Mouse (Mus musculus) embryo, embryonic 9.5 days (tissue): Measurements from ENCODE around the gene Rprd1b.

ENCODE experiments used
- DNase-seq: peaks from one replicate; pipeline ENCODE4 v3.0.0-alpha.2; 2017; ENCODE audit errors: extremely low spot score

The Rprd1b gene

GRCm38 (mm10) chr2:158170394-158170793 is 142.1 kb downstream of the Rprd1b start:
- no peak for DNase-seq

GRCm38 (mm10) chr2:158174438-158174837 is 146.1 kb downstream of the Rprd1b start:
- no peak for DNase-seq

- no peak for DNase-seq
Observed at GRCm38 (mm10) chr2:158174958-158175357, 146.7 kb downstream of the Rprd1b start.

GRCm38 (mm10) chr2:158175433-158175832 is 147.1 kb downstream of the Rprd1b start:
- no peak for DNase-seq

GRCm38 (mm10) chr2:158176763-158177162 is 148.5 kb downstream of the Rprd1b start:
- DNase-seq = no peak

- no peak for DNase-seq
Observed at GRCm38 (mm10) chr2:158177574-158177973, 149.3 kb downstream of the Rprd1b start.

GRCm38 (mm10) chr2:158178139-158178538 is 149.8 kb downstream of the Rprd1b start:
- DNase-seq = no peak

GRCm38 (mm10) chr2:158178696-158179369 is 150.5 kb downstream of the Rprd1b start:
- peak; percentile 91 for DNase-seq

GRCm38 (mm10) chr2:158179370-158180111 is 151.2 kb downstream of the Rprd1b start:
- DNase-seq = no peak

- DNase-seq = peak; percentile 66
Observed at GRCm38 (mm10) chr2:158180797-158181196, 152.5 kb downstream of the Rprd1b start.
